Mouse (Mus musculus) stomach, embryonic 15.5 days (tissue): ENCODE data around the gene Cidec. TPM values are rescaled to one million over a fixed set of nuclear protein-coding genes. Genes with fewer than 3 reads are reported as not detected.
A peak's percentile ranks its signal among the peaks of the same experiment; 100 is the strongest.

ENCODE experiments used
- ATAC-seq: fragments of 200-750 bp; cut with Nextera tagmentation; 2 replicates; pipeline ENCODE4 v1.8.0; 2017; ENCODE audit warnings: low read depth, moderate number of reproducible peaks, moderate TSS enrichment; ENCODE audit not compliant: insufficient read depth, low FRiP score
- H3K27ac ChIP-seq: fragments of 300-500 bp; sonication (generic); 2 replicates; pipeline ENCODE4 v1.5.1; 2015; ENCODE audit warnings: mild to moderate bottlenecking, inconsistent platforms
- H3K27me3 ChIP-seq: fragments of 300-500 bp; sonication (generic); replicated peaks from 2 replicates; pipeline ENCODE4 v1.6.1; 2015; ENCODE audit warnings: inconsistent platforms
- H3K36me3 ChIP-seq: fragments of 300-500 bp; sonication (generic); 2 replicates; pipeline ENCODE4 v1.6.1; 2015; ENCODE audit warnings: inconsistent platforms
- H3K4me1 ChIP-seq: fragments of 300-500 bp; sonication (generic); 2 replicates; pipeline ENCODE4 v1.6.1; 2015; ENCODE audit warnings: inconsistent platforms
- H3K4me2 ChIP-seq: fragments of 300-500 bp; sonication (generic); 2 replicates; pipeline ENCODE4 v1.6.1; 2015; ENCODE audit warnings: mild to moderate bottlenecking, inconsistent platforms
- H3K4me3 ChIP-seq: fragments of 300-500 bp; sonication (generic); replicated peaks from 2 replicates; pipeline ENCODE4 v1.5.1; 2015; ENCODE audit warnings: inconsistent platforms
- H3K9ac ChIP-seq: fragments of 300-500 bp; sonication (generic); 2 replicates; pipeline ENCODE4 v1.6.1; 2015; ENCODE audit warnings: inconsistent platforms
- H3K9me3 ChIP-seq: fragments of 300-500 bp; sonication (generic); 2 replicates; pipeline ENCODE4 v1.6.1; 2016; ENCODE audit warnings: inconsistent platforms
- WGBS: fragments of 180-500 bp; shearing (Covaris S2); methylation state at CpG from one replicate; pipeline ENCODE4 v1.1.7; 2015; 5-methylcytosine and 5-hydroxymethylcytosine counted together
- polyA plus RNA-seq: library from polyadenylated mRNA; unstranded; fragments of >200 nt; fragmentation: Nextera tagmentation; extraction: Ambion mirVana; gene quantifications from 2 replicates; pipeline ENCODE4 v1.2.1, GENCODE M21; 2015

Cidec gene
- polyA plus RNA-seq, 1 experiment from 2014 or later: 2.3 TPM

DNA sequence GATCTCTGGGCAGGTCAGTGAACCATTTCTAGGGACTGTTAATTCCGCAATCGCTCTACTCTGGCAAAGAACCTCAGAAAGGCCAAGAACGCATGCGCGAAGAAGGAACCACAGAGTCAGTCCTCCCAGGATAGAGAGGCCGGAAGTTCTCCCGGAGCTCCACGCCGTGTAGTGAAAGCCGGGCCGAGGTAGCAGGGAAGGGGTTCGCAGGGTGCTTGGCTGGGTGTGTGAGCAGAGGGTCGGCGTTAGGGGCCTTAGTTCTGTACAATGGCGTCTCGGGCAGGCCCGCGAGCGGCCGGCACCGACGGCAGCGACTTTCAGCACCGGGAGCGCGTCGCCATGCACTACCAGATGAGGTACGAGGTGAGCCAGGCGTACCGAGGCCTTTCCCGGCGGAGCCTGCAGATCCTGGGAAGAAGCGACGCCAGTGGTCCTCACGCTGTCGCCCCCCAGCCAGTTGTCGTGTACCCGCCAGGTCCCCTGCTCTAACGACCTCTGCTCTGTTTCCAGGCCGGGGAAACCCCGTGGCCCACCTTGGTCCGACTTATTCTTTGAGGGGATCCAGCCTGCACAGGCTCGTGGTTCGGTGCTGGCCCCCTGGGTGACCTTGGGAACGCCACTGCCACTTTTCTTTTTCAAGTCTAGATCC lies 7.0 kb upstream of the Cidec start, which contains the start of gene Jagn1:
Gene Jagn1 (plus strand): TSS at position 128 of the 649 bp plus-strand sequence.
- Histone ChIP-seq H3K4me2 (peak within 1 kb of the TSS; percentile 79), H3K9me3 (no peaks in the 10 kb centered on the region), H3K27me3 (no peaks in the 10 kb centered on the region), H3K4me1 (no peaks in the 10 kb centered on the region), H3K9ac (peak within 1 kb of the TSS; percentile 88), H3K27ac (peak within 1 kb of the TSS; percentile 79), H3K36me3 (peaks cover 14% of the 10 kb centered on the region), H3K4me3 (peak within 1 kb of the TSS; percentile 99)
- under 1% methylated on average over 45 of the region's 45 CpGs for WGBS
- peak; percentile 89; the same call in 1 of the 2 replicates for ATAC-seq

GRCm38 (mm10) chr6:113442087-113442441 lies 6.5 kb upstream of the Cidec start:
- H3K4me1 ChIP-seq: no peaks in the 10 kb centered on the region
- peak overlapping the region; percentile 33; the same call in 1 of the 2 replicates for H3K27ac ChIP-seq
- no peaks in the 10 kb centered on the region for H3K27me3 ChIP-seq
- H3K36me3 ChIP-seq: peaks cover 9% of the 10 kb centered on the region
- WGBS: 38% methylated on average over 9 of the region's 9 CpGs
- no peaks in the 10 kb centered on the region for H3K9me3 ChIP-seq
- H3K4me2 ChIP-seq: peak overlapping the region; percentile 79
- 0 out of 2 replicates have a peak overlapping the region, but pooled peaks have one; percentile 26 for H3K9ac ChIP-seq
- no peak for ATAC-seq
- H3K4me3 ChIP-seq: peak overlapping the region; percentile 99

- Histone ChIP-seq H3K36me3 (0 out of 2 replicates have a peak, but pooled peaks cover under 1% of the 10 kb centered on the region), H3K9ac (no peak overlapping the region), H3K4me1 (no peaks in the 10 kb centered on the region), H3K4me2 (no peak overlapping the region), H3K4me3 (no peak overlapping the region), H3K9me3 (no peaks in the 10 kb centered on the region), H3K27me3 (no peaks in the 10 kb centered on the region), H3K27ac (no peak overlapping the region)
- no peak for ATAC-seq
- WGBS: 52% methylated on average over 7 of the region's 7 CpGs
Measured at GRCm38 (mm10) chr6:113441147-113441680, 5.7 kb upstream of the Cidec start.

DNA sequence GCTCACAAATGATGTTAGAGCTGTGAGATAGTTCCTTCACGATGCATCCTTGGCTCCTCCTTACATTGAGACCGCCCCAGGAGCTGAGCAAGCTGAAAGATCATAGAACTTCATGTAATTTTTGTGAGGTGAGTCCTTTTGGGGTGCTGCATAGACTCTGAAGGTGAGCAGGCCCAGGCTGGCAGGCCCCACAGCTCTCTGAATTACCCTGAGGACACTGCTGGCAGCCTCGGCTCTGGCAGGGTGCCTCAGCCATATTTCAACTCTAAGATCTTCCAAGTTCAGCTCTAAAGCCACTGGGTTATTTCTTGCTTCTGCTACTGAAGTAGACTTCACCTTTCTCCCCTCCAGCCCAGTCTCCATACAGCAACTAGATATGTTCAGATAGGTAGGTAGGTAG lies 5.1 kb upstream of the Cidec start:
- no peak for ATAC-seq
- no peaks in the 10 kb centered on the region for H3K36me3 ChIP-seq
- H3K9me3 ChIP-seq: no peaks in the 10 kb centered on the region
- WGBS: 84% methylated on average over 3 of the region's 3 CpGs
- H3K4me1 ChIP-seq: no peaks in the 10 kb centered on the region
- H3K9ac ChIP-seq: no peak overlapping the region
- no peak overlapping the region for H3K27ac ChIP-seq
- H3K4me2 ChIP-seq: no peak overlapping the region
- H3K4me3 ChIP-seq: no peak overlapping the region
- H3K27me3 ChIP-seq: no peaks in the 10 kb centered on the region

GRCm38 (mm10) chr6:113438721-113439430 lies 3.3 kb upstream of the Cidec start:
- ATAC-seq: no peak
- Histone ChIP-seq H3K27ac (no peak overlapping the region), H3K4me2 (no peak overlapping the region), H3K4me3 (no peak overlapping the region), H3K9ac (no peak overlapping the region), H3K27me3 (no peaks in the 10 kb centered on the region), H3K36me3 (no peaks in the 10 kb centered on the region), H3K4me1 (no peaks in the 10 kb centered on the region), H3K9me3 (no peaks in the 10 kb centered on the region)
- WGBS: 47% methylated on average over 12 of the region's 12 CpGs

GRCm38 (mm10) chr6:113437135-113437534 lies 1.6 kb upstream of the Cidec start:
- 69% methylated on average over 12 of the region's 12 CpGs for WGBS
- no peak for ATAC-seq
- no peaks in the 10 kb centered on the region for H3K9me3 ChIP-seq

DNA sequence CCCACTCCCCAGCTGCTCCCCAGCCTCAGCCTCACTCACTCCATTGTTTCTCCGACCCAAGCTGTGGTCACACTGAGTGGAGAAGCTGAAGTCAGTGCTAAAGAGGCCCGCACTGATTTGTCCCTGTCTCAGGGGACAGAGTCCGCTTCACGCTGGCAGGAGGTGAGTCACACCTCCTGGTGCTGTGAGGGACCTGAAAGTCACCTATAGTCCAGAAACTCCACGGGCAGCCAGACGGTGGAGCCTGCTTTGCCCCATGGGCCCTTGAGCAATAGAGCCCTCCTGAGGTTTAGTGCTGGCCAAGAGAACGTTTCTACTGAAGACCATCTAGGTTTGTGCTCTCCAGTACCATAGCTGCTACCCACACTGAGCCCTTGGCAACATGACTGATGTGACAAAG lies 869 bp downstream of the Cidec start:
- Histone ChIP-seq H3K4me3 (no peak overlapping the region), H3K27ac (no peak overlapping the region), H3K9ac (no peak overlapping the region), H3K4me2 (no peak overlapping the region), H3K4me1 (no peaks in the 10 kb centered on the region), H3K9me3 (no peaks in the 10 kb centered on the region), H3K27me3 (no peaks in the 10 kb centered on the region), H3K36me3 (no peaks in the 10 kb centered on the region)
- ATAC-seq: peak; percentile 84
- 64% methylated on average over 7 of the region's 7 CpGs for WGBS

More at GRCm38 (mm10) chr6:113437135-113437534, 1.6 kb upstream of the Cidec start:
- no peak overlapping the region for H3K27ac ChIP-seq
- no peak overlapping the region for H3K9ac ChIP-seq
- no peaks in the 10 kb centered on the region for H3K36me3 ChIP-seq
- H3K4me2 ChIP-seq: no peak overlapping the region
- no peaks in the 10 kb centered on the region for H3K4me1 ChIP-seq
- H3K27me3 ChIP-seq: no peaks in the 10 kb centered on the region
- H3K4me3 ChIP-seq: no peak overlapping the region

- H3K4me3 ChIP-seq: no peak overlapping the region
- H3K4me2 ChIP-seq: no peak overlapping the region
- no peaks in the 10 kb centered on the region for H3K4me1 ChIP-seq
- H3K27ac ChIP-seq: no peak overlapping the region
- no peak for ATAC-seq
- no peaks in the 10 kb centered on the region for H3K36me3 ChIP-seq
- WGBS: 82% methylated on average over 3 of the region's 3 CpGs
- H3K9ac ChIP-seq: no peak overlapping the region
- H3K27me3 ChIP-seq: no peaks in the 10 kb centered on the region
- H3K9me3 ChIP-seq: no peaks in the 10 kb centered on the region
Measured at GRCm38 (mm10) chr6:113433661-113434060, 1.9 kb downstream of the Cidec start.

DNA sequence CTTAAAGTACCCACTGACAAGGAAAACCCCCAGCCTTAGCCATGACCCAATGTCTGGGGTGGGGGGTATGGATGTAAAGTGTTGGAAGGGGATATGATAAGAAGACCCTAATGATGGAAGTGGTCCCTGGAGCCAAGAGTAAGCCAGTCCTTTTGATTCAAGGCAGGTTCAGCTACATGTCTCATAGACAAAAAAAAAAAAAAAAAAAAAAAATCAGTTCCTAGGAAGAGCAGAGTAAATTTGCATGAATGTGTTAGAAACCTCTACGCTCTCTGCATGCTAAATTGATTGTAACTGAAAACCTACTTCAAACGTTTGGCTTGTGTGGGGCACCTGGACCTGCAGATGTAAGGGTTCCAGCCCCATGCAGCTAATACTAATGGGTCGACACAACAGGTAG lies 3.8 kb downstream of the Cidec start:
- H3K9me3 ChIP-seq: no peaks in the 10 kb centered on the region
- H3K4me2 ChIP-seq: no peak overlapping the region
- no peaks in the 10 kb centered on the region for H3K27me3 ChIP-seq
- H3K36me3 ChIP-seq: no peaks in the 10 kb centered on the region
- H3K4me3 ChIP-seq: no peak overlapping the region
- ATAC-seq: no peak
- no peak overlapping the region for H3K27ac ChIP-seq
- 60% methylated on average over 3 of the region's 3 CpGs for WGBS
- no peaks in the 10 kb centered on the region for H3K4me1 ChIP-seq
- no peak overlapping the region for H3K9ac ChIP-seq

- Histone ChIP-seq H3K9me3 (no peaks in the 10 kb centered on the region), H3K4me3 (no peak overlapping the region), H3K27ac (no peak overlapping the region), H3K36me3 (no peaks in the 10 kb centered on the region), H3K4me1 (no peaks in the 10 kb centered on the region), H3K4me2 (no peak overlapping the region), H3K27me3 (no peaks in the 10 kb centered on the region), H3K9ac (no peak overlapping the region)
- no peak for ATAC-seq
- 52% methylated on average over 3 of the region's 3 CpGs for WGBS
Measured at GRCm38 (mm10) chr6:113430846-113431245, 4.7 kb downstream of the Cidec start.

DNA sequence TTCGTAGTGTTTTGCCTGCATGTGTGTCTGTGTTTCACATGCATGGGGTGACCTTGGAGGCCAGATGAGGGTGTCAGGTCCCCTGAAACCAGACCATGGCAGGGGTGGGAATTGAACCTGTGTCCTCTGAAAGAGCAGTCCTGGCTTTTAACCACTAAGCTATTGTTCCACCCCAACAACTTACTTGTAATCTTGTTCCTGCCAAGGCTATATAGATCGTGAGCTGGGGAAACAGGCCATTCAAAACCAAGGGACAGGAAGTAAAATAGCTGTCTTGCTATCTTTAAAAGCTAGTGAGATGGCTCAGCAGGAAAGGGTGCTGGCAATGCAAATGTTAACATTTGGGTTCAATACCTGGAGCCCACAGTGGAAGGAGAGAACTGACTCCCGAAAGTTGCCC lies 5.6 kb downstream of the Cidec start:
- H3K9me3 ChIP-seq: no peaks in the 10 kb centered on the region
- no peaks in the 10 kb centered on the region for H3K27me3 ChIP-seq
- H3K27ac ChIP-seq: no peak overlapping the region
- 77% methylated on average over 3 of the region's 3 CpGs for WGBS
- H3K36me3 ChIP-seq: no peaks in the 10 kb centered on the region
- no peak for ATAC-seq
- no peak overlapping the region for H3K4me3 ChIP-seq
- H3K4me1 ChIP-seq: no peaks in the 10 kb centered on the region
- H3K4me2 ChIP-seq: no peak overlapping the region
- H3K9ac ChIP-seq: no peak overlapping the region

DNA sequence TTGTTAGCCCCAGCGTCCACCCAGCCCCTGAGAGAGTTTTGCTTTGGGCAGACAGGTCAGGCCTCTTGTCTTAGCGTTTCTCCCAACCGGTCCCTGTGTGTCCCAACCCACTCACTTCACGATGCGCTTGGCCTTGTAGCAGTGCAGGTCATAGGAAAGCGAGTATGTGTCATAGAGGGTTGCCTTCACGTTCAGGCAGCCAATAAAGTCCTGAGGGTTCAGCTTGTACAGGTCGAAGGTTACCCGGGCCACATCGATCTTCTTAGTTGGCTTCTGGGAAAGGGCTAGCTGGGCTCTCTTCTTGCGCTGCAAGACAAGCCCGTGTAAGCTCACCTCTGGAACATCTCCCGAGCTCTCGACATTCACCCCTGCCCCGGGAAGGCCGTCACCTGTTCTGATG lies 7.6 kb downstream of the Cidec start:
- H3K4me2 ChIP-seq: no peak overlapping the region
- H3K9ac ChIP-seq: no peak overlapping the region
- H3K4me1 ChIP-seq: no peaks in the 10 kb centered on the region
- no peaks in the 10 kb centered on the region for H3K9me3 ChIP-seq
- no peak overlapping the region for H3K4me3 ChIP-seq
- WGBS: 85% methylated on average over 16 of the region's 16 CpGs
- H3K27ac ChIP-seq: no peak overlapping the region
- no peaks in the 10 kb centered on the region for H3K27me3 ChIP-seq
- H3K36me3 ChIP-seq: no peaks in the 10 kb centered on the region
- no peak for ATAC-seq
